Mouse (Mus musculus): ENCODE measurements around the gene Klf13.
A peak's percentile ranks its signal among the peaks of the same experiment; 100 is the strongest.

Gene Klf13

GRCm38 (mm10) chr7:63947514-63948487 lies 9.1 kb upstream of the Klf13 start:
- DNase-seq: no peak

GRCm38 (mm10) chr7:63943946-63944345 lies 5.2 kb upstream of the Klf13 start:
- no peak for DNase-seq

GRCm38 (mm10) chr7:63941501-63941900 lies 2.8 kb upstream of the Klf13 start:
- DNase-seq: peak; percentile 49

GRCm38 (mm10) chr7:63941050-63941449 lies 2.3 kb upstream of the Klf13 start:
- DNase-seq: no peak

GRCm38 (mm10) chr7:63940321-63940720 lies 1.6 kb upstream of the Klf13 start:
- no peak for DNase-seq

- DNase-seq: peak; percentile 91
Observed at GRCm38 (mm10) chr7:63939397-63939951, 759 bp upstream of the Klf13 start.

GRCm38 (mm10) chr7:63938066-63938913 lies 425 bp downstream of the Klf13 start:
- DNase-seq: peak; percentile 82

GRCm38 (mm10) chr7:63937236-63938065 lies 1.3 kb downstream of the Klf13 start:
- DNase-seq: peak; percentile 95

- DNase-seq: no peak
Observed at GRCm38 (mm10) chr7:63936986-63937235, 1.8 kb downstream of the Klf13 start.

- peak; percentile 95 for DNase-seq
Observed at GRCm38 (mm10) chr7:63936188-63936985, 2.3 kb downstream of the Klf13 start.

GRCm38 (mm10) chr7:63935809-63936187 lies 2.9 kb downstream of the Klf13 start:
- DNase-seq: no peak

GRCm38 (mm10) chr7:63934530-63934929 lies 4.2 kb downstream of the Klf13 start:
- no peak for DNase-seq

GRCm38 (mm10) chr7:63933905-63934304 lies 4.8 kb downstream of the Klf13 start:
- no peak for DNase-seq

GRCm38 (mm10) chr7:63932461-63932860 lies 6.3 kb downstream of the Klf13 start:
- DNase-seq: no peak

- no peak for DNase-seq
Observed at GRCm38 (mm10) chr7:63930766-63931165, 7.9 kb downstream of the Klf13 start.

- DNase-seq: peak; percentile 67
Observed at GRCm38 (mm10) chr7:63930132-63930531, 8.6 kb downstream of the Klf13 start.

GRCm38 (mm10) chr7:63929080-63929479 lies 9.6 kb downstream of the Klf13 start:
- DNase-seq: peak; percentile 72

- no peak for DNase-seq
Observed at GRCm38 (mm10) chr7:63927121-63927520, 11.6 kb downstream of the Klf13 start.

GRCm38 (mm10) chr7:63926492-63926891 lies 12.2 kb downstream of the Klf13 start:
- DNase-seq: no peak

GRCm38 (mm10) chr7:63925413-63926360 lies 13.0 kb downstream of the Klf13 start:
- peak; percentile 87 for DNase-seq
